Mouse (Mus musculus) C2C12 (cell line): ENCODE results near the gene Gm21974.

Experiments
- CTCF ChIP-seq: IDR thresholded peaks from one replicate; pipeline ENCODE4 v1.5.1; 2011; ENCODE audit not compliant: control insufficient read depth, insufficient read depth, insufficient read length
- MAX ChIP-seq: IDR thresholded peaks from one replicate; pipeline ENCODE4 v1.6.1; 2011; ENCODE audit warnings: mild to moderate bottlenecking, control low read depth
- MYOG ChIP-seq: IDR thresholded peaks from one replicate; pipeline ENCODE4 v1.6.1; 2011; ENCODE audit not compliant: control insufficient read depth, insufficient read length; ENCODE audit errors: extremely low read depth
- USF1 ChIP-seq: IDR thresholded peaks from one replicate; pipeline ENCODE4 v1.6.1; 2011; ENCODE audit warnings: low read depth, mild to moderate bottlenecking, control low read depth, moderate library complexity

DNA sequence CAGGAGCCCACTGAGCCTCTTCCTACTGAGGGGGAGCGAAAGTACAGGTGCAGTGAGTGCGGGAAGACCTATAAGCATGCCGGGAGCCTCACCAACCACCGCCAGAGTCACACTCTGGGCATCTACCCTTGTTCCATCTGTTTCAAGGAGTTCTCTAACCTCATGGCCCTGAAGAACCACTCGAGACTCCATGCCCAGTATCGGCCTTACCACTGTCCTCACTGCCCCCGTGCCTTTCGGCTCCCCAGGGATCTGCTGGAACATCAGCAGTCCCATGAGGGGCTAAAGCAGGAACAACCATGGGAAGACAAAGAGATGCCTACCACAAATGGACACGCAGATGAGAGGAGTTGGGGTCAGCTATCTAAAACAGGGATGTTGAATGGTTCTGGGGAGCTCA is 16.0 kb downstream of the Gm21974 start:
- TF ChIP-seq USF1 (no peak), CTCF (no peak), MAX (no peak), MYOG (no peak)
